Mouse (Mus musculus) embryonic facial prominence, embryonic 14.5 days (tissue): ENCODE measurements around the gene Rgs12. TPM values are rescaled to one million over a fixed set of nuclear protein-coding genes. Genes with fewer than 3 reads are reported as not detected.

ENCODE experiments used
- ATAC-seq: fragments of 200-750 bp; cut with Nextera tagmentation; 2 replicates; pipeline ENCODE4 v1.8.0; 2017; ENCODE audit warnings: low read depth, moderate number of reproducible peaks, moderate TSS enrichment
- DNase-seq: peaks from one replicate; pipeline ENCODE4 v3.0.0-alpha.2; 2015; ENCODE audit warnings: low spot score
- H3K27ac ChIP-seq: fragments of 300-500 bp; sonication (generic); replicated peaks from 2 replicates; pipeline ENCODE4 v1.5.1; 2014; ENCODE audit warnings: low read depth, mild to moderate bottlenecking, low read length, moderate library complexity
- H3K27me3 ChIP-seq: fragments of 300-500 bp; sonication (generic); replicated peaks from 2 replicates; pipeline ENCODE4 v1.6.1; 2014; ENCODE audit warnings: low read length; ENCODE audit not compliant: control insufficient read depth, insufficient read depth
- H3K36me3 ChIP-seq: fragments of 300-500 bp; sonication (generic); 2 replicates; pipeline ENCODE4 v1.6.1; 2014; ENCODE audit warnings: low read length, mixed read lengths; ENCODE audit not compliant: control insufficient read depth, insufficient read depth
- H3K4me1 ChIP-seq: fragments of 300-500 bp; sonication (generic); 2 replicates; pipeline ENCODE4 v1.6.1; 2014; ENCODE audit warnings: antibody characterized with exemption, low read length; ENCODE audit not compliant: control insufficient read depth, insufficient read depth
- H3K4me2 ChIP-seq: fragments of 300-500 bp; sonication (generic); 2 replicates; pipeline ENCODE4 v1.6.1; 2014; ENCODE audit warnings: low read depth, mild to moderate bottlenecking, low read length, moderate library complexity, mixed read lengths
- H3K4me3 ChIP-seq: fragments of 300-500 bp; sonication (generic); 2 replicates; pipeline ENCODE4 v1.5.1; 2014; ENCODE audit warnings: low read depth, mild to moderate bottlenecking, low read length
- H3K9ac ChIP-seq: fragments of 300-500 bp; sonication (generic); 2 replicates; pipeline ENCODE4 v1.6.1; 2014; ENCODE audit warnings: low read depth, mild to moderate bottlenecking, low read length, moderate library complexity, mixed read lengths
- H3K9me3 ChIP-seq: fragments of 300-500 bp; sonication (generic); 2 replicates; pipeline ENCODE4 v1.6.1; 2016; ENCODE audit warnings: low read length; ENCODE audit not compliant: control insufficient read depth
- WGBS: fragments of 180-500 bp; shearing (Covaris S2); extraction: QIAGEN DNeasy Blood & Tissue Kit; methylation state at CpG from one replicate; pipeline ENCODE4 v1.1.7; 2014; 5-methylcytosine and 5-hydroxymethylcytosine counted together
- polyA plus RNA-seq: library from polyadenylated mRNA; unstranded; fragments of >200 nt; fragmentation: Nextera tagmentation; extraction: Ambion mirVana; gene quantifications from 2 replicates; pipeline ENCODE4 v1.2.1, GENCODE M21; 2014

Gene Rgs12
- polyA plus RNA-seq, 1 experiment from 2014 or later = 30.2 TPM

DNA sequence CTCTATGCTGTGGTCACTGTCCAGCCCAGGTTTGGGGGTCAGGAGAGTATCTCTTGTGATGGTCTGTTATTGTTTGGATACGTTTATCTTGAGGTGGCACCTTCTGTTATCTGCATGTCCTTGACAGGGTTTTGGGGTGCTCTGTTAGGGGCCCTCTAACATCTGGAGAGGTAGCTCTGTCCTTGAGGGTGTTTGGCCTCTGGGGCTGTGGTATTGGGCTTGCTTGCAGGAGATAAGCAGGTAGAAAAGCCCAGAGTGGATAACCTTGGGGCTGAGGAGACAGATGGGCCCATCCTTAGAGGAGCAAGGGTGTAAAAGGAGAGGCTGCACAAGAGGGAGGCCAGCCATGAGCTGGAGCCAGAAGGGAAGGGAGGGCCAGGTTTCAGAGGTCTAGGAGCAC lies 10.8 kb downstream of the Rgs12 start:
- Histone ChIP-seq H3K4me1 (peaks cover 16% of the 10 kb centered on the region), H3K9ac (no peak overlapping the region), H3K4me3 (no peak overlapping the region), H3K27me3 (no peaks in the 10 kb centered on the region), H3K4me2 (no peak overlapping the region), H3K9me3 (no peaks in the 10 kb centered on the region), H3K36me3 (peaks cover 6% of the 10 kb centered on the region), H3K27ac (no peak overlapping the region)
- ATAC-seq (no peak), DNase-seq (no peak)
- 75% methylated on average over 1 of the region's 1 CpGs for WGBS

- ATAC-seq = no peak
- H3K27me3 ChIP-seq = no peaks in the 10 kb centered on the region
- no peaks in the 10 kb centered on the region for H3K9me3 ChIP-seq
- H3K4me2 ChIP-seq = no peak overlapping the region
- H3K4me1 ChIP-seq = no peaks in the 10 kb centered on the region
- H3K4me3 ChIP-seq = no peak overlapping the region
- no peak for DNase-seq
- no peak overlapping the region for H3K27ac ChIP-seq
- H3K36me3 ChIP-seq = peaks cover 48% of the 10 kb centered on the region
- WGBS = 92% methylated on average over 12 of the region's 12 CpGs
- no peak overlapping the region for H3K9ac ChIP-seq
These were observed 16.3 kb downstream of the Rgs12 start for GRCm38 (mm10) chr5:34965531-34965930.

DNA sequence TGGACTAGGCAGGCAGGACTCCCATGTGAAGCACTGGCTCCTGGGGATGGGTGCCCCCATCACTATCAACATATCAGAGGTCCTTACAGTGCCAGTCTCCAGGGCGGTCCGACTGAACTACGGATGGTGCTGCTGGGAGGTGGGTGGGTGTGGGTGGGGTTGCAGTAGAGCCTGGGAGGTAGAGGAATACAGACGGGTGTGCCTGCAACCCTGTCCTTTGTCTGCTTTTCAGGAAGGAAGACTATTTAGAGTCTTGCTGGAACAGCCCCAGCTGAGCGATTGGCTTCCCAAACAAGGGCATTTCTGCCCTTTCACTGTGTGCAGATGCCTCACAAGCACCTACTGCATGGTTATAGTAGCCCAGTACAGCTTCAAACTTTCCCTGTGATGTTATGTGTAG lies 19.1 kb downstream of the Rgs12 start:
- no peak for DNase-seq
- Histone ChIP-seq H3K27ac (no peak overlapping the region), H3K9me3 (no peaks in the 10 kb centered on the region), H3K9ac (no peak overlapping the region), H3K27me3 (no peaks in the 10 kb centered on the region), H3K36me3 (peaks cover 59% of the 10 kb centered on the region), H3K4me3 (no peak overlapping the region), H3K4me1 (no peaks in the 10 kb centered on the region), H3K4me2 (no peak overlapping the region)
- ATAC-seq = no peak
- 82% methylated on average over 5 of the region's 5 CpGs for WGBS

DNA sequence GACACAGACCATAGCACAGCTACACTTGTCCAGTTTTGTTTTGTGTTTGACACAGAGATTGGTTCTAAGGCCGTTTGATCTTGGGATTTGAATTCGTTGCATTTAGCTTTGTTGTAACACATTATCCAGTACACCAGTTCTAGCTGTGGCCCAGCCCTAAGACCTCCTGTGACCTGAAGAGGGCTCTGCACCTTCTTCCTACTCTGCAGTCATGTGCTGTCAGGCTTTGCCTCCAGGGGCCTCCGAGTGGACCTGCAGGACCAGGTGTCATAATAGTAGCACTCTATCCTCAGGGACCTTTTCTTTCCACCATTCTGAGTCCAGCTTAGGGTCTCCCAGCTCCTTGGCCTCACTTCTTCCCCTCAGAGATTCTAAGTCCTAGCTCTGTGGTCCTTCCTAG lies 23.2 kb downstream of the Rgs12 start:
- Histone ChIP-seq H3K27ac (no peak overlapping the region), H3K4me2 (no peak overlapping the region), H3K27me3 (no peaks in the 10 kb centered on the region), H3K36me3 (peaks cover 54% of the 10 kb centered on the region), H3K4me1 (no peaks in the 10 kb centered on the region), H3K4me3 (no peak overlapping the region), H3K9me3 (no peaks in the 10 kb centered on the region), H3K9ac (no peak overlapping the region)
- no peak for DNase-seq
- 87% methylated on average over 3 of the region's 3 CpGs for WGBS
- ATAC-seq = no peak

DNA sequence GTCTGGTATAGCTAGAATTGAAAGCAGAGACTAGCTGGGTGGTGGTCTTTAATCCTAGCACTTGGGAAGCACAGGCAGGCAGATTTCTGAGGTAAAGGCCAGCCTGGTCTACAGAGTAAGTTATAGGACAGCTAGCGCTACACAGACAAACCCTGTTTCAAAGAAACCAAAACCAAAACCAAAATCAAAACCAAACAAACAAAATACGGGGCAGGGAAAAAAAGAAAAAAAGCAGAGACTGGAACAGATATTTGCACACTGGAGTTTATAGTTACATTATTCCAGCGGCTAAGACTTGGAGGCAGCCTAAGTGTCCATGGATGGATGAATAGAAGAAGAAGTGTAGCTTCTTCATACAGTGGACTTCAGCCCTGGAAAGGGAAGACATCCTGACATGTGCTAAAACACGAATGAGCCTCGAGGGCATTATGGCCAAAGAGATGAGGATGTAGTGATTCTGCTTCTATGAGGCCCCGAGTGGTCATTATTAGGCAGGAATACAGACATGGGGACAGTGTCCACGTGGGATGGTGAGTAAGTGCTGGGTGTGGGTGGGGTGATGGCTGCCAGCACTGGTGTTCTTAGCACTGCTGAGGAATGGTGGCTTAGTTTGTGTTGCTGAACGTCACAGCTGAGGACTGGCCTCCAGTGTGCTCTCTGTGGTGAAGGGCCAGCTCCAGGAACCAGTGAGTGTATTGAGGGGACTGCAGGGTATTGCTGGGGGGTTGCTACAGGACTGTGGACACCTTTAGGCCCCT lies 24.5 kb downstream of the Rgs12 start:
- Histone ChIP-seq H3K27me3 (no peaks in the 10 kb centered on the region), H3K4me1 (no peaks in the 10 kb centered on the region), H3K36me3 (peaks cover 50% of the 10 kb centered on the region), H3K4me3 (no peak overlapping the region), H3K9me3 (no peaks in the 10 kb centered on the region), H3K27ac (no peak overlapping the region), H3K4me2 (no peak overlapping the region), H3K9ac (no peak overlapping the region)
- 85% methylated on average over 8 of the region's 8 CpGs for WGBS
- no peak for ATAC-seq
- DNase-seq = no peak

DNA sequence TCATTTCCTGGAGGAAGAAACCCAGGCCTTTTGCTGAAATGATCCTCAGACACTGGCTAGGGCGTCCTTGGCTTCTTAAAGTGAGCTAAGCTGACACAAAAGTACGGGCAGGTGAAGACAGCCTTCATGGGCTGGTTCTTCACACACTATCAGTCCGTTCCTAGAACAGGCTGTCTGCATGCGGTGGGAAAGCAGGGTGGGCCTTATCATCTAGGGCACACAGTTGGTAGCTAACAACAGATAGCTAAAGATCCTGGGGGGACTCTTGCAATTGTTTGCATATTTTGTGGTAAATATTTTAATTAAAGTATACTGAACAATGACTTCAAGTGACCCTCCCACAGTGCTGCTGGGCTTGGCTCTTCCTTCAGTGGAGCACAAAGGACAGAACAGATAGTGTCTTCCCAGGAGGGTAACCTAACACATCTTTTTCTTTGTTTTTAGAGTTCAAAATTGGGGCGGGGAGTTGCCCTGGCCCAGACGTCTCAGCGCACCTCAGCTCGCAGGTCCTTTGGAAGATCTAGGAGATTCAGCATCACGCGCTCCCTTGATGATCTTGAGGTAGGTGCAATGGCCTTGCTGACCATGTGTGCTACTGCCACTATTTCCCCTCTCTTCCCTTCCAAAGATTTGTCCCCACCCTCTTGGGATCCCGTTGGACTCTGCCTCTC lies 25.7 kb downstream of the Rgs12 start:
- H3K36me3 ChIP-seq = peaks cover 46% of the 10 kb centered on the region
- 86% methylated on average over 11 of the region's 11 CpGs for WGBS

DNA sequence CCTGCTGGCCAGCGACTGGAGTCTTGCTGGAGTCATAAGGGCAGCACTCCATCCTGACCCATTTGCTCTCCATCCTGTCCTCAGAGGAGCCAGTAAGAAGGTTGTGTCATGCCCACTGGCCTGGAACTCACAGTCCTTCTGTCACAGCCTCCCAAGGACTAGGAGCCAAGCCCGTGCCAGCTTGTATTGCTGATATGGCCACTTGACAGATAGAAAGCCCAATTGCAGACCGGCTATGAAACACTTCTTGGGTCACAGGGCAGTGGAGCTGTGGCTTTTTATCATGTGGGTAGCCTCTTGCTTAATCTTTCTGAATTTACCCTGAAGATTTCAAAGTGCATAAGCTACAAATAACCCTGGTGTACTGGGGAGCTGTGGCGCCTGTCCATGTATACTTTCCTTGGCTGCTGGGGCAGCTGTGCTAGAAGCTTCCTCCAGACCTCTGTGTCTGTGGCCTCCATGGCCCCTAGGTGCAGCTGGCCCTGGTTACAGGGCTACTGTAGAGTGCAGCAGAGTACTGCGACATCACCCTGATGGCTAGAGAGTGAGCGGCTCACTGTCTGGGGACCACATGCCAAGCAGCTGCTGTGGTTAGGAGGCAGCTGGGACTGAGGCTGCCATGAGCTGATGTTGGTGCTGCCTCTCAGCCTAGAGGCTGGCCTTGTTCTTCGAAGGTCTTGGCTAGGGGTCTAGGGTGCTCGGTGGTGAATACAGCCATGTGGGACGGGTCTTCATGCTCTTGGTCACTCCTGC lies 27.5 kb downstream of the Rgs12 start:
- peaks cover 45% of the 10 kb centered on the region for H3K36me3 ChIP-seq
- WGBS = 88% methylated on average over 9 of the region's 9 CpGs

More for the DNA sequence above, 25.7 kb downstream of the Rgs12 start:
- Histone ChIP-seq H3K9ac (no peak overlapping the region), H3K4me3 (no peak overlapping the region), H3K9me3 (no peaks in the 10 kb centered on the region), H3K27ac (no peak overlapping the region), H3K4me1 (no peaks in the 10 kb centered on the region), H3K4me2 (no peak overlapping the region), H3K27me3 (no peaks in the 10 kb centered on the region)
- DNase-seq (no peak), ATAC-seq (no peak)

GRCm38 (mm10) chr5:34980099-34980498 lies 30.9 kb downstream of the Rgs12 start:
- DNase-seq = no peak
- Histone ChIP-seq H3K27ac (no peak overlapping the region), H3K4me2 (no peak overlapping the region), H3K4me3 (no peak overlapping the region), H3K9me3 (no peaks in the 10 kb centered on the region), H3K36me3 (peaks cover 60% of the 10 kb centered on the region), H3K4me1 (no peaks in the 10 kb centered on the region), H3K27me3 (no peaks in the 10 kb centered on the region), H3K9ac (no peak overlapping the region)
- 75% methylated on average over 6 of the region's 6 CpGs for WGBS
- ATAC-seq = no peak

More for the DNA sequence above, 27.5 kb downstream of the Rgs12 start:
- Histone ChIP-seq H3K9ac (no peak overlapping the region), H3K9me3 (no peaks in the 10 kb centered on the region), H3K27me3 (no peaks in the 10 kb centered on the region), H3K4me2 (no peak overlapping the region), H3K4me1 (no peaks in the 10 kb centered on the region), H3K4me3 (no peak overlapping the region), H3K27ac (no peak overlapping the region)
- ATAC-seq = peak; percentile 53; the same call in 1 of the 2 replicates
- no peak for DNase-seq
